Mouse (Mus musculus) thymus, postnatal 0 days (tissue): ENCODE data around the gene Atrnl1. TPM values are rescaled to one million over a fixed set of nuclear protein-coding genes. Genes with fewer than 3 reads are reported as not detected.
"Not testable (repeated sequence)": the region's sequence is repeated elsewhere in the genome, so short reads cannot be mapped to it uniquely, and the experiment has no call there.

Experiments used
- DNase-seq: peaks from one replicate; pipeline ENCODE4 v3.0.0-alpha.2; 2015; ENCODE audit warnings: low spot score
- polyA plus RNA-seq: library from polyadenylated mRNA; unstranded; fragments of >200 nt; fragmentation: Nextera tagmentation; extraction: Ambion mirVana; gene quantifications from 2 replicates; pipeline ENCODE4 v1.2.1, GENCODE M21; 2015

Atrnl1 gene
- polyA plus RNA-seq, 1 experiment from 2014 or later = 3.0 TPM

DNA sequence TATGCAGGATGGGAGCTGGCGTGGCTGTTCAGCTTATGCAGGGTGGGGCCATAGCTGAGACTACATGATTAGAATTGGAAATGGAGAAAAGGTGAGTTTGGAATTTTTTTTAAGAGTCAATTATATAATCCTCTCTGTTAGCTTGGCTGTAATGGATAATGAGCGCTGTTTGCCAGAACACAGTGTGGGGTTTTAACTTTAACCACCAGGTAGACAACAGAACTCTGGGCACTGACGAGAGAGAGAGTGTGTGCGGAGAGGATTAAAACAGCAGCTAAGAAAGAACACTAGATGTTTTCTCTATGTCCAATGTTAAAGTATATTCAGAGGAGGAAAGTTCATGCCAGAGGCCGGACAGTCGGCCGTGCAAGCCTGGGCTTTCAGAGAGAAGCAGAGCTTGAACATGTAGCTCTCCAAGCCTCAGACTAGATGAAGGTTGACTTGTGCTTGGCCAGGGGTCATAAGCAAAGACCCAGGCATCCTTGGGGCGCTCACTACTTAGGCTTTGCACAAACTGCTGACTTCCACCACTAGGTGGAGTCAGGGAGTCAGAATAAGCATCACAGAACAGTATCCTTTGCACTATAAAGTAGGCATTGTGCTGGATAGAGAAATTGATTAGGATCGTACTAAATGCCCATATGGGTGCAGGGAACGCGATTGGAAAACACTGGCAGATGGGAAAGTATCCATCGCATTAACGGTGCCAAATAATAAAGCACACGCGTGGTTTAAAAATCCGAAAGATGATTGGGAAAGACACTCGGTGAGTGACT is 205.6 kb downstream of the Atrnl1 start:
- DNase-seq = peak; percentile 34

DNA sequence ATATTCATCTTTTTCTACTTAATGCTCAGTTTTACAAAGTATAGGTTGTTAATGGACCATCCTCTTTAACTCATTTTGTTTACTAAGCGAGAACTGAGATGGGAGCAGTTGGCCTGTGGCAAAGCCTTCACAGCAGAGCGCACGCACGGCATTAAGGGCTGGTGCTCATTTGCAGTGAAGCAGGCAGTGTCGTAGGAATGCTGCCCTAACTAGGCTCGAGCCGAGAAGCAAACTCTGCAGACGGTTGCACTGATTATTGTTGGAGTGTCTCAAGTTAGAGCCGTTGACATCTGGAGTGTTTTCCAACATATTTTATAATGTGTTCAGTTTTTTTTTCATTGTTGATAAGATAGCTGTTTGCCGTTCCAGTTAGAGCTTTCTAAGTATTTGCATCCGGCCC is 206.9 kb downstream of the Atrnl1 start:
- no peak for DNase-seq

DNA sequence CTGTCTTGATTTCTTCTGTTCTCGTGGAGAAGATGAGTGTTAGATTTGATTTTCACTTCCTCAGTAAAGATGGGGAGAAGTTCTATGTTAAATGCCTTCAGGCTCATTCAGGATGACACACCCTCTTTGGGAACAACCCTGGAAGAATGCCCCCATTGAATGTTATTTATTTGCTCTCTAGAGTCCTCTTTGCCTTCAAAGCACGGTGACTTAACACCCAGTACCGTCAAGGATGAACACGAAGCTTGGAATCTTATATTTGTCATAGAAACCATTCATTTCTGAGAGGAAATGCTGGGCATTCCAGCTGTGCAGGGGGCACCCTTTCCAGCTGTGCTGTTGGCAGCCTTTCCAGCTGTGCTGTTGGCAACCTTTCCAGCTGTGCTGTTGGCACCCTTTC is 212.6 kb downstream of the Atrnl1 start:
- no peak for DNase-seq

DNA sequence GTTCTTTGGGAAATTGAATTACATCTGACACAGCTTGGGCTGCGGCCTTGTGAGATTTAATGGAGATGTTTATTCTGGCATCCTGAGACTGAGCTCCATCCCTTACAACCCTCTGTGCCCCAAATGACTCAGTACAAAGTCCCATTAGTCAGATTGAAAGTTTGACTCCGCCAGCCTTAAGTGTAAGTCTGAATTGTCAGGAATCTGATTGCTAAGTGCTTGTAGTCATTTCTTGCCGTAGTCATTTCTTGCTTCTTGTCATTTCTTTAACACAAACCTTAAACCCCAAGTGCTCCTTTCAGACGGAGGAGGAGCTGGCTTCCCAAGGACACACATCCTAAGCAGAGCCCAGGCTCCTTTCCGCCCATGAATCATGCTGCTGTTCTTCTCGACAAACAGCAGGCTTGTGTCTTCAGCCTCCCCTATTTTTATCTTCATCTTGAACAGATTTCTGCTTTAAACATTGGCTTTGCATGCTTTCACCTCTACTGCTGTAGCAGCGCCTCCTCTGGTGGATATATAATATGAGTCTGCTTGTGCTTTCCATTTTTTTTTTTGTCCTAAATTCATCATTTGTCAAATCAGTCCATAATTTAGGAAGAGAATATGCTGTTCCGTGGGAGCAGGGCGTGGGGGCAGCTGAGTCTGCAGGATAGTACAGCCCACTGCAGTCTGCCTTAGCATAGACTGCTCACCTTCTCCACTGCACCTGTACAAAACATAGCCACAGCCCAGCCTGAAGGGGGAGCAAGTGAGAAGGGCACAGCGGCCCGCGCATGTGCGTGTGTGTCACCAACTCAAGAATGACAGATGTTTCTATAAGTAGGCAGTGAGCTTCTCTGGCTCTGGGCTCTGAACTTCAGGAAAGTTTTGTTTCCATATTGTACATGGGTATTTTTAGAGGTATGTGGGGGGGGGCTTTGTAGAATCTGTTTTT is 214.7 kb downstream of the Atrnl1 start:
- no peak for DNase-seq

DNA sequence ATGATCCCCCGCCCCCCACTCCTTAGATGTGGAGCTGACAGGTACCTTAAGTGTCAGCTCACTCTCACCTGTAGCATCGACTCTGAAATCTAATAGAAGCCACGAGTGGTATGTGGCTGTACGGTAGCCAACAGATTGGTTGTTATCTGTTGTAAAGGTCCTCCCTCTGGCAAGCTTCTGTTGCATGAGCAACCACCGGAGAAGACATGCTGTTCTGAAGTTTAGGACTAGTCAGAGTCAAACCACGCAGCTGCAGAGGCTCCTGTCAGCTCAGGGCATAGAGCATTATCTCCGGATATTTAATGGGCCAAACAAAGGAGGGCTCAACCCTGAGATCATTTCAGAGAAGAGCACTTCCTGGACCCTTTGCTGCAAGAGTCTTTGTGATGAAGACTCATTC is 222.2 kb downstream of the Atrnl1 start:
- DNase-seq = no peak

DNA sequence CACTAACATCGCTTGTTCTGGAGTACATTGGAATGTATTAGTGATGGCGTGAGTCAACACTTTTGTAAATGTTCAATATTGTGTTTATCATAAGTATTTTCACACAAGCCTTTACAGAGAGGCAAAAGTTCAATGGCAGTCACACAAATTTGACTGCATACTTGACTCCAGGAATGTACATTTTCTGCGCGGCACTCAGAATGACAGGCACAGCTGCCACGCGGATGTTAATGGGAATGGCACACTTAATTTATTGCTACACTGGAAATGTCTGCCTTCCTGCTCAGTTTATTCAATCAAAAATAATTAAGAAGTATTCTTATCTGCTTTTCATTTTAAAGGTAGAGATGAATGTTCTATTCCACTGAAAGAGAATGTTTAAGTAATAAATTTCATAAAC is 227.0 kb downstream of the Atrnl1 start:
- no peak for DNase-seq

DNA sequence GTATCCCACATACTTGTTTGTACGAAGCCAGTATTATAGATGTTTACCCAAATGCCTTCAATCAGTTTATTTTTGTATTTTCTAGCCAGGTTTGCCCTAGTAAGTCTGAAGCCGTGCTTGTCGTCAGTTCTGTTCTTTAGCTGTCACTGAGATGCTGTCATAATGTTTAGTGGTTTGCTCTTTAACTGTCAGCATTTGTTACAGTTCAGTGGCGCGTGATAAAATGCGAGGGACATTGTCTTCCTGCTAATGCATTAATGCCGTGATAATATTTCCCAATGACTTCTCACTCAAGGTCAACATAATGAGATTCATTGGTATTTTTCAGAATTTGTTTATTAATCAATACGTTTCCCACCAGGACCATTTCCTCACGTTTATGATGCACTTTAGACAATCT is 227.7 kb downstream of the Atrnl1 start:
- DNase-seq = no peak

DNA sequence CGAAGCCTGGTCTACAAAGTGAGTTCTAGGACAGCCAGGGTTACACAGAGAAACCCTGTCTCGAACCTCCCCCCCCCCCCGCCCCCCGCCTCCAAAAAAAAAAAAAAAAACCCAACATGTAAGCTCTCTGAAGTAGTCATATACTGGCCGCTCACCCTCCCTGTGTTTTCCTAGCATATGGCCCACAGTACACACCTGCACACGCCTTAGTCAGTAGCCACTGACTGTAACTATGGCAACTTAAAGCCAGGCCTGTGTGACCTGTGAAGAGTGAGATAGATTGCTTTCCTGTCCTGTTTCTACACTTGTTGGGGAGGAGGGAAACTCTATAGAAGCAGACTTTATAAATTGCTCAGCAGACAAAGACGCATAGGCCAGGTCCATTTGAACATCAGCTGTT is 239.1 kb downstream of the Atrnl1 start:
- no peak for DNase-seq

DNA sequence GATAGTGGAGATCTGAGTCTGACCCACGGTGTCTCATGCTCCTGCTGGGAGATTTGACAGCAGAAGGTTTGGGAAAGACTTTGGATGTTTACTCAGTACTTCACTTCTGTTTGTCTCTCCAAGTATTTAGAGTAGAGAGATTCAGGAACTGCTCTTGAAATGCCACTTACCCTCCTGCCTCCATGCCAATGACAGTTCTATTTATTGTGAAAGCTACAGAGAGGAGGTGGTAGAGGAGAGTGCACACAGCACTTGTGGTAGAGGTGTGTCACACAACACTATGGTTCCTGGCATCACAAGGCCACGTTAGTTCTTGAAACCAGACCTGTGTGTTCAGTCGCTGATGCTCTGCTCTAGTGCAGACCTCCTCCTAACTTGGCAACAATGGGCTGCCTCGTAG is 257.5 kb downstream of the Atrnl1 start:
- no peak for DNase-seq

DNA sequence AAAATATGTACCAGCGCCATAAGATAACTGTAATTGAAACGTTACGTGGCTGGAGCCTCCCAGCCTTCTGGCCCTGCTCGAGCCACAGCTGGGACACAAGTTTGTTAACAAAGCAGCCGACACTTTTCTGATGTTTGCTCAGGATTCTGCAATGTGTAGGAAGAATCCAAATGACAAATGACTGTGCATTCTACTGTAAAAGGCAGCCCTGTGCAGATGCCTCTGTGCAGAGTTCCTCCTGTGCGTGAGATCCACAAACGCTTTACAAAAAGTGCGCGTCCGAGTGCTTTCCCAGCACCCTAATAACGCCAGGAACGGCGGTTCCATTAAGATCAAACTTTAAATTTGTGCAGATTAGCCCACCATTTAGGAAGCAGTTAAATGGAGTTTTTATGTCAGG is 260.0 kb downstream of the Atrnl1 start:
- no peak for DNase-seq

DNA sequence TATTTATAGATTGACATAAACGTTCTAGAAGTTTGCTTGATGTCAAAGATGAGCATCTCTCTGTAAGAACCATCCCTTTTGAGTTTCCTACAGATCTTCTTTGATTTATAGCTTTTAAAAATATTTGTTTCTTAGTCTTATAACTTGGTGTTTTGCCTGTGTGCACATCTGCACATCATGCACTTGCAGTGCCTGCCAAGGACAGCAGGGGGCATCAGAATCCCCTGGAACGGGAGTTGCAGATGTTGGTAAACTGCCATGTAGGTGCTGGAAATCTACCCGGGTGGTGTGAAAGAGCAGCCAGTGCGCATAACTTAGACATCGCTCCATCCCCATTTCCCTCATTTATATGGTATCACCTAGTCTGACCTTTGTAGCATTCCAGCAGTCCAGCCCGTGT is 265.2 kb downstream of the Atrnl1 start:
- DNase-seq = peak; percentile 9

DNA sequence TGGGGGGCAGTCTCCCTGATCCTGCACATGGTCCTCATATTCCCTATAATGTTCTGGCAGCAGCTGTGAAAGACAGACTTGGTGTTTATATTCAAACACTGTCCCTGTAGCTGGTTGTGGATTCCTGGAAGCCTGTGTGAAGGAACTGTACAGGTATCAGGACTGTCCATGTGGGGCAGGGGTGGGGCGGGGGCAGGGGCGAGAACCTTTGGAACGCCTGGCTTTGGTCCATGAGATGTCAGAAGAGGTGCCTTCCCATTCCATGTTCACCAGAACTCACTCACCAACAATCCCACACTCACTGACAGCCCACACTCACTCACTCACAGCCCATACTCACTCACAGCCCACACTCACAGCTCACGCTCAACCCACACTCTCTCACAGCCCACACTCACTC is 266.5 kb downstream of the Atrnl1 start:
- DNase-seq = no peak

DNA sequence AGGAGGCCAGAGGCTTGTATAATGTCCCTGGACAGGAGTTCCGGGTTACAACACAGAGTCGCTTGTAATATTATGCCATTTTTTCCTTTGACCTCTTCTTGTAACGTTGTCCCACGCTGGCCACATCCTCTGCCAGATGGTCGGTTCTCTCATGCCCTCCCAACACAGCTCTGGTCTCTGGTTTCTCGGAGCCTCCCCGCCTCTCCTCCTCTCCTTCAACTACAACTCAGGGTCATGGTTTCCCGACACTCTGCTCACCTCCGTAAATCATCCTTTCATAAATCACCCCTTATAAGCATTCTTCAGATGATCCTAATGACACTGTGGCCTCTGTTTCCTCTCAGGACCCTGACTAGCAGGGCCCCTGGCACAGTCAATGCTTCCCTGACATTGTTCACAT is 267.7 kb downstream of the Atrnl1 start:
- no peak for DNase-seq

DNA sequence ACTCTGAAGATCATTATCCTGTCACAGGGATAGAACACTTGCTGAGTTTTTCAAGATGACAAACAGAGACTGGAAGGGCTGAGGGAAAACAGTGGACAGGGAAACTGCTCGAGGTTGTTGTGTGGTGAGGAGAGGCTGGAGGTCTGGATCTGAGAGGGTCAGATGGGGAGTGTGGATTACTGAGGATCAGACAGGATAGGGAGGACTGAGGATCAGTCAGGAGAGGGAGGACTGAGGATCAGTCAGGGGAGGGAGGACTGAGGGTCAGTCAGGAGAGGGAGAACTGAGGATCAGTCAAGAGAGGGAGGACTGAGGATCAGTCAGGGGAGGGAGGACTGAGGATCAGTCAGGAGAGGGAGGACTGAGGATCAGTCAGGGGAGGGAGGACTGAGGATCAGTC is 269.0 kb downstream of the Atrnl1 start:
- DNase-seq = not testable (repeated sequence)

DNA sequence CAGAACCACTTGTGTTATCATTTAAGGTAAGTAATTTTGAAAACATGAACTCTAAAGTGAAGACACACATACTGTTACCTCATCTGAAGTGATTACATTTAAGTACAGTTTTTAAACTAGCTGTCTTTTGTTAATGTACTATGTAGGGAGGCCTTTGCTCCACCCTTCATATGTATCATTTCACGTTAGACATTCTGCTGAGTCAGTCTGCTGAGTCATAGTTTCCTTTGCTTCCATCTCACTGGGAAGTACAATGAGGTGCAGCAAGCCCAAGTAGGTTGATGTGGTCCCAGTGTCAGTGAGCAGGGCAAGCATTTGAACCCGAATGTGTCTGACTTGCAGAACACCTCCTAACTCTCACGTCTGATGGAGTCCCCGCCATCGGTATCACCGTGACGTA is 271.1 kb downstream of the Atrnl1 start:
- no peak for DNase-seq

DNA sequence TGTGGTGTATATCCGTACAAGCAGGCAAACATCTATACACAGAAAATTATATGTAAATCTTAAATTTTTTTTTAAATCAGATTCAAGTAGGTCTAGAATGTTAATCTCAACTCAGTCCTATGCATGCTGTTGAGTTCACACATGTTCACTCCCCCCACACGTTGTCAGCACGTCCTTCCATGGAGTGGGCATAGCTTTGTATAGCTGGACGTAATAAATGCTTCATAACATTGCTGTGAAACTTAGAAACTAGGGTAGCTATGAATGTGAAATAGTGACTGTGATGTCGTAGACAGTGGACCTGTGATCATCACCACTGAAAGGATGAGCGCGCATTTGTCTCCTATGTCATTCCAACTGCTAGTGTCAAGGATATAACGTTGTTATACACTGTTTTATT is 278.0 kb downstream of the Atrnl1 start:
- no peak for DNase-seq

DNA sequence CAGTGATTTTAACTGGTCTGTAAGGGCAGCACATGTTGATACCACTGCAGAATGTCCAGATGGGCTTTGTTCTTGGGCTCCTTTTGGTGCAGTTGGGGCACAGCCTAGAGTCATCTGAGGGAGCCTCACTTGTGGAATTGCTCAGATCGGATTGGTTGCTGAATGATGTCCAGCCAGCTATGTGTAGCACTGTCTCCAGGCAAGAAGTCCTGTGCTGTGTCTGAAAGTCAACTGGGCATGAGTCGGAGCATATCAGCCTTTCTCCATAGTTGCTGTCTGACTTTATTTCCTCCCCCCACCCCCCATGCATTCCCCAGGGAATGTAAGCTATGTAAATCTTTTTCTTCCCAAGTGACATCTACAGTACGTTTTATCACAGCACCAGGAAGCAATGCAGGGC is 278.9 kb downstream of the Atrnl1 start:
- no peak for DNase-seq

DNA sequence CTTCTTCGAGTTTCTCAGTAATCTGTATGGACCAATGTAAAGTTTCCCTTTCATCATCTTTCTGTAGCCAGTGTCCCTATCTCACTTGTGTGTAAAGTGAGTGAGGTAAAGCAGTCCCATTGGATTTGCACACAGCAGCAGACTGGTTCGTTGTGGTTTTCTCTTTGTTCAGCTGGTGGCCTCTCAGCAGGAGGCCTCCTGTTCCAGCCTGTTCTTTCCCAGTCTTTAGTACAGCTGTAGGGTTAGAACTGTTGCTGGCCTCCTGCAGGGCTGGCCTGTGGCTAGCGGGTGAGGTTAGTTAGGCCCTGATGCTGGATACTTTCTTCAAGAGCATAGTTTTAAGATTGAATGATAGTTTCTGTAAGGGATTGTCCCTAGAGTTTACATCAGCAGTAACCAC is 280.1 kb downstream of the Atrnl1 start:
- no peak for DNase-seq

DNA sequence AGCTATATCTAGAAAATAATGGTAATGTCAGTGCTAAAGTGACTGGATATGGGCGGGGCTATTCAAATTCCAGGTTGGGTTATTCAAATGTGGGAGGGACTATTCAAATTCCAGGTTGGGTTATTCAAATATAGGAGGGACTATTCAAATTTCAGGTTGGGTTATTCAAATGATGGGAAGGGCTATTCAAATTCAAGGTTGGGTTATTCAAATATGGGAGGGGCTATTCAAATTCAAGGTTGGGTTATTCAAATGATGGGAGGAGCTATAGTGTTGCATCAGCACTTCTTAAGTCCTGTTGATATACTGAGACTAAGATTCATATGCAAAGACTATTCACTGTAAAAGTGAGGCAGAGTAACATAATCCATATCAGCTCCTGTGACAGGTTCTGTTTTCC is 283.4 kb downstream of the Atrnl1 start:
- DNase-seq = peak; percentile 17

DNA sequence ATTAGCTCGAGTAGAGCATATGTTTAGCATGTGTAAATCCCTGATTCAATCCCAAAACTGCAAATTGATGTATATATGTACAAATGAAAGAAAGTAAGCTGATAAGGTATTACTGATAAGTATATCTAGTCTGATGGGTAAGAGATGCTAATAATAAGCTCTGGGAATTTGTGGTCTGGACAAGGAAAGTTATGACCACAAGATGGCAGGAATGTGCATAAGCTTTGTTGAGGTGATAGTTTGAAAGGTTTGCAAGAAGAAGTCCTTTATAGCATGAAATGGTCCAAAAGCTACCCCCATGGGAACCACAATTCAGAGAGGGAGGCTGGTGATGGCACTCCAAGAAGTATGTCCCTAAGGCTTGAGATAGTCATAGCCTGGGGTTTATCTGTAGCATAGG is 289.2 kb downstream of the Atrnl1 start:
- DNase-seq = no peak

DNA sequence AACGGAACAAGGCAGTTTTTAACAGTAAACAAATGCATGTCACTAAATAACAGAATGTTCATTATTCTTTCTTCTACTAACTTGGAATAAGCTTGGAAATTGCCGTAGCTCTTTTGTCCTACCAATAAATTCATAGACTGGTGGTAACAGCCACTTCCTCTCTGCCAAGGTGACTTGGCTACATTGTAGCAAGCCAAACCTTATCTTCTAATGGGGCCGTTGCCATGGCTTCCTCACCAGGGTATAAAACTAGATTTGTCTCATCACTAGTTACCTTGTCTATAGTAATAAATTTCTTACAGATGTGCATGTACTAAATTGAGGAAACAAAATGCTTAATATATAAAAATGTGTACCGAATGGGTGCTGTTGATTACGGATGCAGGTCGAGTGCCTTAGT is 298.6 kb downstream of the Atrnl1 start:
- no peak for DNase-seq

DNA sequence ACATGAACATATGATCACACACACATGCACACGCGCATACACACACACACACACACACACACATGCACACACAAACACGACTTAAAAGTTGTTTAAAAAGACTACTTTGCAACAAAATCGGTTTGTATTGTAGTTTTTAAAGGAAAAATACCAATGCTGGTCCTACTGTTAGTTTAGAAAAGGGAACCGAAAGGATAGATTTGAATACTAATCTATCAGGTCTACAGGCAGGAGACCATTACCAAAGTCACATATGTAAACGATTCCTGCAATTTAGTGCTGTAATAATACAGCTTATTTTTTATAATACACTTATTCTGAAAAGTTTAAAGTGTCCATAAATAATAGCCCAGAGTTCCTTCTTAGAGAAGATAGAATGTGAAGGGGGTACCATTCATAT is 299.8 kb downstream of the Atrnl1 start:
- DNase-seq = no peak

DNA sequence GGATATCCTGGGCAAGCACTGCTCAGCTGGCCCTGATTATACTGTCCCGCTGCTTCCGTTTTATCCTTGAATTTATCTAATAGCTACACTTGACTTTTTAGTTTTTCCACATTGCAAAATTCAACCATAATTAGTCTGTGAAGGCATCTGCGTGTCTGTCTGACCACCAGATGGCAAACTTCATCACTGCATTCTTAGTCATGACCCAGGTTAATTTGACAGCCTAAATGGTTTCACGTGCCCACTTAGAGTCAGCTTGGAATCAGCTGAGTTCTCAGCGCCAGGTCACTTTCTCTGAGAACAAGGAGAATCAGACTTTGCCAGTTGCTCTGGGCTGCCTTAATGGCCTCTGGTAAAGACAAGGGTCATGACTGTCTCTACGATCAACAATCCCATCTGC is 305.5 kb downstream of the Atrnl1 start:
- DNase-seq = peak; percentile 15
